ENCODE assay signal across 13 mouse cellular contexts in genomic region chr17:12021326-12021725, GRCm38 (mm10).
"Had no signal": no experiment of that assay in that cellular context is flagged by ENCODE, and none has a peak within 500 bp of the region (broad histone marks: within the 10 kb centered on the region; RNA-seq: fewer than 3 reads in every experiment).

No protein-coding gene starts in this region.

- DNase-seq: gastrocnemius, adult 2 months; gastrocnemius, postnatal 10 days; gastrocnemius, postnatal 25 days; heart, adult 2 months; heart, postnatal 10 days; heart, postnatal 4 days; kidney, adult 18-20 months; kidney, adult 8-10 months; kidney, postnatal 10 days; kidney, postnatal 25 days; kidney, postnatal 4 days; liver; liver, embryonic 13.5 days had no signal
